Mouse (Mus musculus): ENCODE measurements at regions not wholly inside any gene's neighbourhood (a gene's known extent, or its start where the extent isn't known, plus 50 kb on each side); places are given as distances from the start of the nearest gene placed in this dataset.

DNA sequence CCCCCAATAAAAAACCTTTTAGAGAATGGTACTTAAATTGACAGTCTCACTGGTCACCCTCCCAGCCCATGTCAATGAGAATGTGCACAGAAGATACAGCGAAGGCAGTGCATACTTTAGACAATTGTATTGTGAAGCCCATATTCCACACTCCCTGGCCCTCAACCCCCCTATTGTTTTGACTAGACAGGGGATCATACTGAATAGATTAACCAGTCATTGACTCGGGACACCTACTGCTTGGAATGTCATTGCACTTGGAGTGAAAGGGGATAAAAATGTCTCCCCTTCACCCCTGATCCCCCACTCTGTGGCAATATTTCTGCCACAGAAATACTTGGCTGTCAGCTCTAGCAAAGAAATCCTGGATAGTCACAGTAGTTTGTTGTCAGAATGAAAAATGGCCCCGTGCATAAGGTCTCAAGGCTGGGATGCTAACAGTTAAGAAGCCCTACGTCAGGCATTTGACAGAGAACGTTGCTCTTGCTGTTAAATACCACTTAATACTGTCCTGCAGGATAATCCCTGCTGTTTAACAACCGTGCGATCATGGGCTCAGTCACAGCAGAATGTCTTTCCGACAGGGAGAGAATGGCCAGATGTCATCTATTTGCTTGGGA, 644.5 kb upstream of the Sox9 start:
- Histone ChIP-seq H3K36me3 (ENCODE audit: control insufficient read depth in 1 of 2, insufficient read depth in 2 of 2, low read length in 2 of 2) (no peaks in the 10 kb centered on the region), H3K27me3 (ENCODE audit: control insufficient read depth in 1 of 2, insufficient read depth in 2 of 2, low read length in 2 of 2) (no peaks in the 10 kb centered on the region), H3K79me2 (ENCODE audit: control insufficient read depth, insufficient read depth, low read length, poor library complexity) (no peaks in the 10 kb centered on the region), H3K9me3 (replicated peaks; ENCODE audit: insufficient read depth, low read length) (no peaks in the 10 kb centered on the region), H3K27ac (ENCODE audit: control insufficient read depth, low read depth, low read length) (no peak overlapping the region), H3K4me3 (ENCODE audit: control insufficient read depth in 1 of 2, insufficient read depth in 1 of 2, low read depth in 2 of 2, low read length in 2 of 2) (no peak overlapping the region), H3K9ac (ENCODE audit: control insufficient read depth, low read depth, low read length, poor library complexity, severe bottlenecking) (no peak overlapping the region), H3K4me1 (ENCODE audit: control insufficient read depth in 1 of 2, insufficient read depth in 2 of 2, low read length in 2 of 2) (no peaks in the 10 kb centered on the region)
- no peak for DNase-seq (ENCODE audit: low read depth, low spot score)
- no peak for TF ChIP-seq HCFC1 (IDR thresholded peaks at IDR 0.05; ENCODE audit: low read depth, low read length)
- no peak for TF ChIP-seq ZKSCAN1 (IDR thresholded peaks at IDR 0.05; ENCODE audit: low read depth, low read length)
- no peak for TF ChIP-seq NELFE (IDR thresholded peaks at IDR 0.05; ENCODE audit: low read depth, low read length)
- no peak for TF ChIP-seq USF1 (IDR thresholded peaks at IDR 0.05; ENCODE audit: low read depth, low read length)
- TF ChIP-seq MYB (IDR thresholded peaks at IDR 0.05; ENCODE audit: low read depth, low read length), result no peak
- TF ChIP-seq TCF12 (IDR thresholded peaks at IDR 0.05; ENCODE audit: low read depth, low read length), result no peak
- no peak for TF ChIP-seq CTCF (IDR thresholded peaks at IDR 0.05 in 2 of 3, conservative IDR thresholded peaks at IDR 0.05 in 1 of 3; ENCODE audit: control insufficient read depth in 1 of 3, insufficient read depth in 1 of 3, low read depth in 2 of 3, low read length in 3 of 3, poor library complexity in 1 of 3, severe bottlenecking in 1 of 3)
- no peak for TF ChIP-seq ZC3H11A (IDR thresholded peaks at IDR 0.05; ENCODE audit: low read depth, low read length)
- TF ChIP-seq GABPA (IDR thresholded peaks at IDR 0.05; ENCODE audit: low read depth, low read length), result no peak
- TF ChIP-seq TAL1 (IDR thresholded peaks at IDR 0.05; ENCODE audit: low read length), result no peak
- TF ChIP-seq ZMIZ1 (IDR thresholded peaks at IDR 0.05; ENCODE audit: low read depth, low read length), result no peak
- no peak for TF ChIP-seq GATA1 (IDR thresholded peaks at IDR 0.05; ENCODE audit: low read depth, low read length)
- no peak for TF ChIP-seq SMC3 (IDR thresholded peaks at IDR 0.05; ENCODE audit: low read depth, low read length)
- TF ChIP-seq TBP (IDR thresholded peaks at IDR 0.05; ENCODE audit: low read depth, low read length), result no peak
- TF ChIP-seq RAD21 (IDR thresholded peaks at IDR 0.05; ENCODE audit: low read depth, low read length), result no peak
- no peak for TF ChIP-seq CHD1 (IDR thresholded peaks at IDR 0.05; ENCODE audit: low read depth, low read length)
- TF ChIP-seq MEF2A (IDR thresholded peaks at IDR 0.05; ENCODE audit: extremely low read depth, insufficient replicate concordance, low read depth, low read length, poor library complexity, severe bottlenecking), result no peak
- TF ChIP-seq ZNF384 (IDR thresholded peaks at IDR 0.05; ENCODE audit: low read depth, low read length), result no peak

DNA sequence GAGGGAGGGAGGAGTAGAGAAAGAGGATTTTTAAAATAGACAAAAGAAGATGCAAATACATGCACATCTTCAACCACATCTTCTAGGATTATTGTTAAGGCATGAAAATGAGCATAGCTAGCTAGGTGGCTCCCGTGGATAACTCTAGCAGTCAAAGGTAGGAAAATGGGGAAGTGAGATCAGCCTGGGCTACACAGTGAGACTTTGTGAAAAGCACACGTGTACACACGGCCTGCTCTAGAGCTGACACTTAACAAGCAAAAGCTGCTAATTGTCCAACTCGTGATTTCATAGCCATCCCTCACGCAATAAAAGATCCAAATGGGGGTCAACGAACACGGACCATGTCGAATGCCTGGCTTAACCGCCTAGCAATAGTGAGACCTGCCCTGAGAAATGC, 642.0 kb upstream of the Sox9 start:
- no peak for TF ChIP-seq USF1 (IDR thresholded peaks at IDR 0.05; ENCODE audit: low read depth, low read length)
- no peak for TF ChIP-seq MXI1 (IDR thresholded peaks at IDR 0.05; ENCODE audit: low read depth, low read length)
- no peak for TF ChIP-seq MAZ (IDR thresholded peaks at IDR 0.05; ENCODE audit: low read depth, low read length)
- no peak for TF ChIP-seq ELF1 (IDR thresholded peaks at IDR 0.05; ENCODE audit: low read depth, low read length)
- no peak for TF ChIP-seq UBTF (IDR thresholded peaks at IDR 0.05; ENCODE audit: borderline replicate concordance, insufficient read depth, low read depth, low read length)
- TF ChIP-seq KAT2A (conservative IDR thresholded peaks at IDR 0.05; ENCODE audit: low read depth, low read length), result no peak
- TF ChIP-seq POLR2A (IDR thresholded peaks at IDR 0.05; ENCODE audit: control insufficient read depth in 1 of 2, insufficient read depth in 1 of 2, low read depth in 1 of 2, low read length in 2 of 2, poor library complexity in 1 of 2), result no peak
- no peak for TF ChIP-seq MYB (IDR thresholded peaks at IDR 0.05; ENCODE audit: low read depth, low read length)
- TF ChIP-seq USF2 (IDR thresholded peaks at IDR 0.05; ENCODE audit: borderline replicate concordance in 1 of 2, insufficient read depth in 1 of 2, low read depth in 1 of 2, low read length in 2 of 2), result no peak
- TF ChIP-seq TCF12 (IDR thresholded peaks at IDR 0.05; ENCODE audit: low read depth, low read length), result no peak
- no peak for TF ChIP-seq MEF2A (IDR thresholded peaks at IDR 0.05; ENCODE audit: extremely low read depth, insufficient replicate concordance, low read depth, low read length, poor library complexity, severe bottlenecking)
- no peak for TF ChIP-seq TAL1 (IDR thresholded peaks at IDR 0.05; ENCODE audit: low read length)
- TF ChIP-seq MYC (IDR thresholded peaks at IDR 0.05; ENCODE audit: low read depth, low read length), result no peak
- TF ChIP-seq ZMIZ1 (IDR thresholded peaks at IDR 0.05; ENCODE audit: low read depth, low read length), result no peak
- no peak for TF ChIP-seq JUND (IDR thresholded peaks at IDR 0.05; ENCODE audit: low read depth, low read length)
- no peak for TF ChIP-seq NELFE (IDR thresholded peaks at IDR 0.05; ENCODE audit: low read depth, low read length)
- TF ChIP-seq GABPA (IDR thresholded peaks at IDR 0.05; ENCODE audit: low read depth, low read length), result no peak
- TF ChIP-seq E2F4 (IDR thresholded peaks at IDR 0.05; ENCODE audit: borderline replicate concordance, low read depth, low read length), result no peak
- H3K9me3 ChIP-seq (replicated peaks; ENCODE audit: insufficient read depth, low read length), result no peaks in the 10 kb centered on the region

More for the DNA sequence above, 642.0 kb upstream of the Sox9 start:
- Histone ChIP-seq H3K27me3 (ENCODE audit: control insufficient read depth in 1 of 2, insufficient read depth in 2 of 2, low read length in 2 of 2) (no peaks in the 10 kb centered on the region), H3K79me2 (ENCODE audit: control insufficient read depth, insufficient read depth, low read length, poor library complexity) (no peaks in the 10 kb centered on the region), H3K9ac (ENCODE audit: control insufficient read depth, low read depth, low read length, poor library complexity, severe bottlenecking) (no peak overlapping the region), H3K4me3 (ENCODE audit: control insufficient read depth in 1 of 2, insufficient read depth in 1 of 2, low read depth in 2 of 2, low read length in 2 of 2) (no peak overlapping the region), H3K36me3 (ENCODE audit: control insufficient read depth in 1 of 2, insufficient read depth in 2 of 2, low read length in 2 of 2) (no peaks in the 10 kb centered on the region), H3K27ac (ENCODE audit: control insufficient read depth, low read depth, low read length) (no peak overlapping the region), H3K4me1 (ENCODE audit: control insufficient read depth in 1 of 2, insufficient read depth in 2 of 2, low read length in 2 of 2) (no peaks in the 10 kb centered on the region)
- no peak for DNase-seq (ENCODE audit: low read depth, low spot score)
